Mouse (Mus musculus): ENCODE results near the gene Gsto2.

GRCm38 (mm10) chr19:47831111-47831510, 34.2 kb upstream of the Gsto2 start:
- TF ChIP-seq CTCF (IDR thresholded peaks at IDR 0.05; ENCODE audit: low read depth) (no peak), EP300 (IDR thresholded peaks at IDR 0.05; ENCODE audit: low read depth) (no peak)
